16 mouse cellular contexts compared by ENCODE assay signal in the genomic region with DNA sequence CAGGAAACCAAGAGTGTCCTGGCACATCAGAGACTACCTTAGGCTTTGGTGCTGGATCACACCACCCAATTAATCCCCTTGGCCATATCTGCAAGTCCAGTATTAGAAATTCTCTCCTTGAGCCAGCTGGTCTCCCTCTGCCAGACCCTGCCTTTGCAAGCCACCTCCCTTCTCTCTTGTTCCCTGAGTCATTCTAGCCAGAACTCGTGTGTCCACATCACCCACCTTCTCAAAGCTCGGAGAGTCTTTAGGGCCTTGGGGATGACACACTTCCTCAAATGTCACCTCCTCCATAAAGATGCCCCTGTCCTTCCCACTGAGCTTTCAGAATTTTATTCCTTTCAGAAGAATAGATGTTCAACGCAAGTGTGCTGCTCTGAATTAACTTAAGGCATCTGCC.
DNase-seq lines count a peak whose midpoint lies in the region; ATAC-seq lines count a peak whose summit lies in the region.
"Had no signal": no experiment of that assay in that cellular context is flagged by ENCODE, and none has a peak within 500 bp of the region (broad histone marks: within the 10 kb centered on the region; RNA-seq: fewer than 3 reads in every experiment).

No protein-coding gene starts in this region.

- H3K9ac ChIP-seq in heart, embryonic 15.5 days, result no peak overlapping the region
- H3K9ac ChIP-seq in heart, embryonic 16.5 days (ENCODE audit: low read length), result no peak overlapping the region
- no peak overlapping the region for H3K9ac ChIP-seq in forebrain, embryonic 13.5 days
- H3K9ac ChIP-seq: forebrain, embryonic 15.5 days had no signal

- peak; percentile 68 for DNase-seq in gastrocnemius, adult 18-20 months (ENCODE audit: low spot score)
- DNase-seq in gastrocnemius, postnatal 10 days, result no peak
- no peak for DNase-seq in heart, adult 9 months (ENCODE audit: low spot score in 2 of 2)
- DNase-seq in 3T3-L1 (ENCODE audit: low read depth, low spot score), result peak; percentile 34
- no peak for DNase-seq in embryo, embryonic 10.5 days (ENCODE audit: low spot score)
- DNase-seq: adrenal gland, adult 2 months; B cell, adult 2 months; kidney, postnatal 10 days; layer of hippocampus, adult 9-11 months; lung, adult 2 months; midbrain, embryonic 14.5 days had no signal

- H3K4me2 ChIP-seq in heart, embryonic 15.5 days, result peak overlapping the region; percentile 36
- H3K4me2 ChIP-seq in heart, embryonic 16.5 days (ENCODE audit: low read depth, low read length), result peak overlapping the region; percentile 24
- H3K4me2 ChIP-seq in forebrain, embryonic 13.5 days, result no peak overlapping the region
- H3K4me2 ChIP-seq: forebrain, embryonic 15.5 days had no signal

- 67% methylated on average over 3 of the region's 3 CpGs for WGBS in heart, embryonic 15.5 days
- 55% methylated on average over 3 of the region's 3 CpGs for WGBS in heart, embryonic 16.5 days
- 69% methylated on average over 3 of the region's 3 CpGs for WGBS in forebrain, embryonic 13.5 days

- ATAC-seq in heart, embryonic 15.5 days (replicated peaks; ENCODE audit: insufficient number of reproducible peaks, insufficient read depth, low FRiP score, low read depth), result no peak
- no peak for ATAC-seq in heart, embryonic 16.5 days (replicated peaks; ENCODE audit: extremely low read depth, insufficient read depth, low FRiP score)
- ATAC-seq in forebrain, embryonic 13.5 days, result no peak
- ATAC-seq: forebrain, embryonic 15.5 days had no signal

- H3K27ac ChIP-seq in heart, embryonic 15.5 days, result peak overlapping the region; percentile 82
- H3K27ac ChIP-seq in heart, embryonic 16.5 days (ENCODE audit: low read length), result peak overlapping the region; percentile 83
- H3K27ac ChIP-seq in forebrain, embryonic 13.5 days, result no peak overlapping the region
- H3K27ac ChIP-seq: forebrain, embryonic 15.5 days; macrophage had no signal

- peaks cover 36% of the 10 kb centered on the region for H3K4me1 ChIP-seq in heart, embryonic 15.5 days (replicated peaks)
- peaks cover 28% of the 10 kb centered on the region for H3K4me1 ChIP-seq in heart, embryonic 16.5 days (ENCODE audit: control insufficient read depth, insufficient read depth, low read length)
- peaks cover 18% of the 10 kb centered on the region for H3K4me1 ChIP-seq in forebrain, embryonic 13.5 days

- H3K4me3 ChIP-seq in heart, embryonic 15.5 days, result no peak overlapping the region
- H3K4me3 ChIP-seq in heart, embryonic 16.5 days (ENCODE audit: low read length), result no peak overlapping the region
- no peak overlapping the region for H3K4me3 ChIP-seq in forebrain, embryonic 13.5 days
- H3K4me3 ChIP-seq: forebrain, embryonic 15.5 days had no signal

- H3K27me3 ChIP-seq in heart, embryonic 15.5 days, result no peaks in the 10 kb centered on the region
- H3K27me3 ChIP-seq in heart, embryonic 16.5 days (ENCODE audit: control insufficient read depth, insufficient read depth, low read length), result no peaks in the 10 kb centered on the region
- no peaks in the 10 kb centered on the region for H3K27me3 ChIP-seq in forebrain, embryonic 13.5 days
- H3K27me3 ChIP-seq: forebrain, embryonic 15.5 days had no signal

- H3K36me3 ChIP-seq in heart, embryonic 15.5 days, result no peaks in the 10 kb centered on the region
- H3K36me3 ChIP-seq in heart, embryonic 16.5 days (ENCODE audit: control insufficient read depth, insufficient read depth), result no peaks in the 10 kb centered on the region
- no peaks in the 10 kb centered on the region for H3K36me3 ChIP-seq in forebrain, embryonic 13.5 days (ENCODE audit: poor library complexity, severe bottlenecking)
- H3K36me3 ChIP-seq: forebrain, embryonic 15.5 days had no signal

- H3K9me3 ChIP-seq in heart, embryonic 15.5 days (replicated peaks), result no peaks in the 10 kb centered on the region
- no peaks in the 10 kb centered on the region for H3K9me3 ChIP-seq in heart, embryonic 16.5 days (replicated peaks; ENCODE audit: control insufficient read depth, low read length)
- H3K9me3 ChIP-seq in forebrain, embryonic 13.5 days (replicated peaks), result no peaks in the 10 kb centered on the region
- H3K9me3 ChIP-seq: forebrain, embryonic 15.5 days had no signal

Comparison
In these comparisons a context has a peak if more than half of its experiments do, and no peak if none do; other contexts are left out.
1. DNase-seq: peak in gastrocnemius, adult 18-20 months (single experiment) and 3T3-L1 (single experiment); none in gastrocnemius, postnatal 10 days (single experiment), heart, adult 9 months (0 of 2) and embryo, embryonic 10.5 days (single experiment).